Mouse (Mus musculus): ENCODE measurements around the gene Large1. TPM values are rescaled to one million over a fixed set of nuclear protein-coding genes. Genes with fewer than 3 reads are reported as not detected.

The Large1 gene
- total and polyA plus RNA-seq, 3 experiments: not detected

- TF ChIP-seq MAFK (IDR thresholded peaks at IDR 0.05; ENCODE audit: borderline replicate concordance, low read depth, low read length): no peak
- TF ChIP-seq TBP (IDR thresholded peaks at IDR 0.05; ENCODE audit: low read depth, low read length): no peak
- H3K4me1 ChIP-seq (ENCODE audit: control insufficient read depth in 1 of 2, insufficient read depth in 2 of 2, low read length in 2 of 2): no peaks in the 10 kb centered on the region
- H3K27ac ChIP-seq (ENCODE audit: control insufficient read depth, low read depth, low read length): no peak overlapping the region
- DNase-seq (ENCODE audit: low read depth, low spot score): no peak
- H3K79me2 ChIP-seq (ENCODE audit: control insufficient read depth, insufficient read depth, low read length, poor library complexity): no peaks in the 10 kb centered on the region
- H3K36me3 ChIP-seq (ENCODE audit: control insufficient read depth in 1 of 2, insufficient read depth in 2 of 2, low read length in 2 of 2): no peaks in the 10 kb centered on the region
- H3K27me3 ChIP-seq (ENCODE audit: control insufficient read depth in 1 of 2, insufficient read depth in 2 of 2, low read length in 2 of 2): no peaks in the 10 kb centered on the region
- H3K4me3 ChIP-seq (ENCODE audit: control insufficient read depth in 1 of 2, insufficient read depth in 1 of 2, low read depth in 2 of 2, low read length in 2 of 2): no peak overlapping the region
- no peaks in the 10 kb centered on the region for H3K9me3 ChIP-seq (replicated peaks; ENCODE audit: insufficient read depth, low read length)
- no peak overlapping the region for H3K9ac ChIP-seq (ENCODE audit: control insufficient read depth, low read depth, low read length, poor library complexity, severe bottlenecking)
Measured at GRCm38 (mm10) chr8:72815681-72816080, 537.7 kb downstream of the Large1 start.

DNA sequence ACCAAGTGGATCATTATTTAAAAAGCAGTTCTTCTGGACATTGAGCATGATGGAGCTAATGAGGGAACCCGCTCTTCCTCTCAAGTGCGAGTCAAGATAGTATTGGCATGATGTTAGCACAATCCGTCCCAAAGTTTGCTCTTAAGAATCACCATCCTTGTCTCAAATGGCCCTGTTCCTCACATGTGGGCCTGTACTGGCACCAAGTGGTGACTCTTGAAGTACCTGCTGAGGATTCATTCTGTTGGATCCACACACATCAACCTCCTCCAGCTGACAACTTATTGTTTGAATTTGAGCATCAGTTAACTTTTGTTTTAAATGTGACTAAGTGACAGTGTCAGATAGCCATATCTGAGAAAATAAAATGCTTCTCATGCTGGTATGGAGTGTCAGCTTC lies 540.6 kb downstream of the Large1 start:
- H3K27me3 ChIP-seq (ENCODE audit: control insufficient read depth in 1 of 2, insufficient read depth in 2 of 2, low read length in 2 of 2): no peaks in the 10 kb centered on the region

GRCm38 (mm10) chr8:72801583-72801982 lies 551.8 kb downstream of the Large1 start:
- no peak overlapping the region for H3K9ac ChIP-seq (ENCODE audit: control insufficient read depth, low read depth, low read length, poor library complexity, severe bottlenecking)
- no peaks in the 10 kb centered on the region for H3K36me3 ChIP-seq (ENCODE audit: control insufficient read depth in 1 of 2, insufficient read depth in 2 of 2, low read length in 2 of 2)
- no peak overlapping the region for H3K4me3 ChIP-seq (ENCODE audit: control insufficient read depth in 1 of 2, insufficient read depth in 1 of 2, low read depth in 2 of 2, low read length in 2 of 2)
- no peak for TF ChIP-seq RCOR1 (IDR thresholded peaks at IDR 0.05; ENCODE audit: low read depth, low read length)
- no peak for TF ChIP-seq SMC3 (IDR thresholded peaks at IDR 0.05; ENCODE audit: low read depth, low read length)
- TF ChIP-seq TBP (IDR thresholded peaks at IDR 0.05; ENCODE audit: low read depth, low read length): no peak
- no peak for TF ChIP-seq MYC (IDR thresholded peaks at IDR 0.05; ENCODE audit: low read depth, low read length)
- no peak for TF ChIP-seq UBTF (IDR thresholded peaks at IDR 0.05; ENCODE audit: borderline replicate concordance, insufficient read depth, low read depth, low read length)
- TF ChIP-seq GABPA (IDR thresholded peaks at IDR 0.05; ENCODE audit: low read depth, low read length): no peak
- TF ChIP-seq MAZ (IDR thresholded peaks at IDR 0.05; ENCODE audit: low read depth, low read length): no peak
- no peak for TF ChIP-seq BHLHE40 (IDR thresholded peaks at IDR 0.05; ENCODE audit: borderline replicate concordance, low read depth, low read length)
- no peak for TF ChIP-seq JUND (IDR thresholded peaks at IDR 0.05; ENCODE audit: low read depth, low read length)
- TF ChIP-seq ZC3H11A (IDR thresholded peaks at IDR 0.05; ENCODE audit: low read depth, low read length): no peak
- TF ChIP-seq E2F4 (IDR thresholded peaks at IDR 0.05; ENCODE audit: borderline replicate concordance, low read depth, low read length): no peak
- no peak for TF ChIP-seq RAD21 (IDR thresholded peaks at IDR 0.05; ENCODE audit: low read depth, low read length)
- TF ChIP-seq ETS1 (IDR thresholded peaks at IDR 0.05; ENCODE audit: low read depth, low read length): no peak
- no peak for TF ChIP-seq TAL1 (IDR thresholded peaks at IDR 0.05; ENCODE audit: low read length)
- no peak for TF ChIP-seq CHD2 (IDR thresholded peaks at IDR 0.05; ENCODE audit: low read length)
- TF ChIP-seq ZMIZ1 (IDR thresholded peaks at IDR 0.05; ENCODE audit: low read depth, low read length): no peak
- no peak for TF ChIP-seq USF1 (IDR thresholded peaks at IDR 0.05; ENCODE audit: low read depth, low read length)
- no peaks in the 10 kb centered on the region for H3K4me1 ChIP-seq (ENCODE audit: control insufficient read depth in 1 of 2, insufficient read depth in 2 of 2, low read length in 2 of 2)
- H3K27me3 ChIP-seq (ENCODE audit: control insufficient read depth in 1 of 2, insufficient read depth in 2 of 2, low read length in 2 of 2): no peaks in the 10 kb centered on the region
- no peaks in the 10 kb centered on the region for H3K79me2 ChIP-seq (ENCODE audit: control insufficient read depth, insufficient read depth, low read length, poor library complexity)
- no peaks in the 10 kb centered on the region for H3K9me3 ChIP-seq (replicated peaks; ENCODE audit: insufficient read depth, low read length)
- no peak overlapping the region for H3K27ac ChIP-seq (ENCODE audit: control insufficient read depth, low read depth, low read length)
- DNase-seq (ENCODE audit: low read depth, low spot score): no peak

More for the DNA sequence above, 540.6 kb downstream of the Large1 start:
- Histone ChIP-seq H3K4me1 (ENCODE audit: control insufficient read depth in 1 of 2, insufficient read depth in 2 of 2, low read length in 2 of 2) (no peaks in the 10 kb centered on the region), H3K79me2 (ENCODE audit: control insufficient read depth, insufficient read depth, low read length, poor library complexity) (no peaks in the 10 kb centered on the region), H3K9me3 (replicated peaks; ENCODE audit: insufficient read depth, low read length) (no peaks in the 10 kb centered on the region), H3K27ac (ENCODE audit: control insufficient read depth, low read depth, low read length) (no peak overlapping the region), H3K9ac (ENCODE audit: control insufficient read depth, low read depth, low read length, poor library complexity, severe bottlenecking) (no peak overlapping the region), H3K4me3 (ENCODE audit: control insufficient read depth in 1 of 2, insufficient read depth in 1 of 2, low read depth in 2 of 2, low read length in 2 of 2) (no peak overlapping the region), H3K36me3 (ENCODE audit: control insufficient read depth in 1 of 2, insufficient read depth in 2 of 2, low read length in 2 of 2) (no peaks in the 10 kb centered on the region)
- DNase-seq (ENCODE audit: low read depth, low spot score): no peak
- TF ChIP-seq POLR2A (IDR thresholded peaks at IDR 0.05; ENCODE audit: control insufficient read depth in 1 of 2, insufficient read depth in 1 of 2, low read depth in 1 of 2, low read length in 2 of 2, poor library complexity in 1 of 2) (no peak), TCF12 (IDR thresholded peaks at IDR 0.05; ENCODE audit: low read depth, low read length) (no peak), RCOR1 (IDR thresholded peaks at IDR 0.05; ENCODE audit: low read depth, low read length) (no peak), ZKSCAN1 (IDR thresholded peaks at IDR 0.05; ENCODE audit: low read depth, low read length) (no peak), TBP (IDR thresholded peaks at IDR 0.05; ENCODE audit: low read depth, low read length) (no peak), MEF2A (IDR thresholded peaks at IDR 0.05; ENCODE audit: extremely low read depth, insufficient replicate concordance, low read depth, low read length, poor library complexity, severe bottlenecking) (no peak), BHLHE40 (IDR thresholded peaks at IDR 0.05; ENCODE audit: borderline replicate concordance, low read depth, low read length) (no peak), SMC3 (IDR thresholded peaks at IDR 0.05; ENCODE audit: low read depth, low read length) (no peak), ELF1 (IDR thresholded peaks at IDR 0.05; ENCODE audit: low read depth, low read length) (no peak), ZNF384 (IDR thresholded peaks at IDR 0.05; ENCODE audit: low read depth, low read length) (no peak), USF2 (IDR thresholded peaks at IDR 0.05; ENCODE audit: borderline replicate concordance in 1 of 2, insufficient read depth in 1 of 2, low read depth in 1 of 2, low read length in 2 of 2) (no peak), NRF1 (IDR thresholded peaks at IDR 0.05; ENCODE audit: insufficient read depth, low read depth, low read length, poor library complexity, severe bottlenecking) (no peak)

Measured in MEL (cell line).